ENCODE assay signal across 8 mouse cellular contexts in genomic region chr12:102128081-102128790, GRCm38 (mm10). TPM values are rescaled to one million over a fixed set of nuclear protein-coding genes. Genes with fewer than 3 reads are reported as not detected.
A peak's percentile ranks its signal among the peaks of the same experiment; 100 is the strongest.
DNase-seq lines count a peak whose midpoint lies in the region; ATAC-seq and TF ChIP-seq lines count a peak whose summit lies in the region.

Slc24a4 (plus strand) TSS chr12:102128733.

- DNase-seq in left cerebral cortex, adult 18-20 months (ENCODE audit: low spot score in 2 of 2) = peak in 1 of 2 experiments; percentile 59
- DNase-seq in left cerebral cortex, adult 11 months (ENCODE audit: low spot score) = no peak
- DNase-seq in left cerebral cortex, adult 2 months (ENCODE audit: extremely low spot score in 1 of 2, low spot score in 2 of 2) = peak; percentile 51 to 54
- DNase-seq in lung, postnatal 36 days = peak; percentile 57
- no peak for DNase-seq in spleen, postnatal 14 days (ENCODE audit: low spot score in 2 of 2)

- no peak for TF ChIP-seq CTCF in cortical plate, adult 2 months (IDR thresholded peaks at IDR 0.05; ENCODE audit: extremely low read depth, insufficient read depth, low read length)
- no peak for TF ChIP-seq CTCF in left cerebral cortex, adult 2 months (IDR thresholded peaks at IDR 0.05)

- H3K36me3 ChIP-seq in heart, embryonic 14.5 days (ENCODE audit: control insufficient read depth, insufficient read depth, low read length) = no peaks in the 10 kb centered on the region
- H3K36me3 ChIP-seq in stomach, embryonic 14.5 days (ENCODE audit: control insufficient read depth, insufficient read depth, low read length) = no peaks in the 10 kb centered on the region

- TF ChIP-seq POLR2A in cortical plate, adult 2 months (IDR thresholded peaks at IDR 0.05; ENCODE audit: extremely low read depth, insufficient read depth, low read length) = no peak

- peak within 1 kb of the TSS; percentile 67 for H3K27ac ChIP-seq in cortical plate, adult 2 months (ENCODE audit: insufficient read depth, low read length)
- H3K27ac ChIP-seq in heart, embryonic 14.5 days (replicated peaks in 1 of 2; ENCODE audit: control insufficient read depth in 1 of 2, insufficient read depth in 1 of 2, low read depth in 2 of 2, low read length in 2 of 2) = no peak within 1 kb of the TSS
- H3K27ac ChIP-seq in left cerebral cortex, adult 2 months = peak within 1 kb of the TSS; percentile 87
- no peak within 1 kb of the TSS for H3K27ac ChIP-seq in stomach, embryonic 14.5 days (ENCODE audit: low read length)

- WGBS in heart, embryonic 14.5 days = under 1% methylated on average over 32 of the region's 34 CpGs
- under 1% methylated on average over 34 of the region's 34 CpGs for WGBS in stomach, embryonic 14.5 days

- H3K4me1 ChIP-seq in cortical plate, adult 2 months (ENCODE audit: control insufficient read depth, insufficient read depth, low read length) = peaks cover 1% of the 10 kb centered on the region; the same call in 1 of the 2 replicates
- peaks cover 3 to 4% of the 10 kb centered on the region in 2 experiments; a peak in 2 of 4 replicates for H3K4me1 ChIP-seq in heart, embryonic 14.5 days (ENCODE audit: control insufficient read depth in 2 of 2, insufficient read depth in 2 of 2, low read length in 2 of 2)
- H3K4me1 ChIP-seq in stomach, embryonic 14.5 days (ENCODE audit: control insufficient read depth, insufficient read depth, low read length) = peaks cover 8% of the 10 kb centered on the region; the same call in 1 of the 2 replicates

- peaks cover 24% of the 10 kb centered on the region for H3K27me3 ChIP-seq in heart, embryonic 14.5 days (ENCODE audit: control insufficient read depth, insufficient read depth, low read length)
- H3K27me3 ChIP-seq in stomach, embryonic 14.5 days (ENCODE audit: control insufficient read depth, insufficient read depth, low read length) = peaks cover 31% of the 10 kb centered on the region

- H3K4me3 ChIP-seq in cortical plate, adult 2 months (ENCODE audit: insufficient read depth, low read length) = peak within 1 kb of the TSS; percentile 66
- H3K4me3 ChIP-seq in heart, embryonic 14.5 days (ENCODE audit: control insufficient read depth in 1 of 2, insufficient read depth in 1 of 2, low read depth in 1 of 2, low read length in 2 of 2) = peak within 1 kb of the TSS; percentile 58 to 61
- peak within 1 kb of the TSS; percentile 66 for H3K4me3 ChIP-seq in left cerebral cortex, adult 2 months
- peak within 1 kb of the TSS; percentile 41 for H3K4me3 ChIP-seq in stomach, embryonic 14.5 days (ENCODE audit: low read depth, low read length)

- H3K9me3 ChIP-seq in heart, embryonic 14.5 days (ENCODE audit: control insufficient read depth, low read length) = no peaks in the 10 kb centered on the region
- no peaks in the 10 kb centered on the region for H3K9me3 ChIP-seq in stomach, embryonic 14.5 days (ENCODE audit: control insufficient read depth, low read depth, low read length)

- peak within 1 kb of the TSS; percentile 63 for H3K9ac ChIP-seq in heart, embryonic 14.5 days (ENCODE audit: low read length)
- H3K9ac ChIP-seq in stomach, embryonic 14.5 days (replicated peaks; ENCODE audit: low read depth, low read length) = no peak within 1 kb of the TSS

- peak within 1 kb of the TSS; percentile 99 for H3K4me2 ChIP-seq in heart, embryonic 14.5 days (ENCODE audit: low read length)
- H3K4me2 ChIP-seq in stomach, embryonic 14.5 days (replicated peaks; ENCODE audit: low read depth, low read length) = peak within 1 kb of the TSS; percentile 95

- peak; percentile 58 for ATAC-seq in heart, embryonic 14.5 days (ENCODE audit: insufficient number of reproducible peaks, insufficient read depth, low FRiP score, low read depth)
- peak; percentile 49; the same call in 1 of the 2 replicates for ATAC-seq in stomach, embryonic 14.5 days (ENCODE audit: insufficient number of reproducible peaks, insufficient read depth, low FRiP score, low read depth)

- intact Hi-C loops in left cerebral cortex, adult 2 months (cut with DNase I) = no loop called here

RNA-seq across cellular contexts. Expression of gene Slc24a4, which starts in this region (rescaled TPM):
- 10 to 100 TPM; 45.0 to 49.2 TPM for total RNA-seq in left cerebral cortex, adult 18-20 months (2021)
- polyA plus RNA-seq in cortical plate, adult 2 months (2012; rRNA removed) = 25.7 and 26.4 TPM in 2 replicates
- 2.7 and 3.1 TPM in 2 replicates for polyA plus RNA-seq in heart, embryonic 14.5 days (2014; fragmentation: Nextera tagmentation; extraction: Ambion mirVana)
- 10 to 100 TPM; 46.4 to 47.2 TPM for total RNA-seq in left cerebral cortex, adult 2 months (2021)
- 0.26 and 0.41 TPM in 2 replicates for polyA plus RNA-seq in stomach, embryonic 14.5 days (2014; fragmentation: Nextera tagmentation; extraction: Ambion mirVana)

Comparison
In these comparisons a context has a peak if more than half of its experiments do, and no peak if none do; other contexts are left out.
1. DNase-seq: peak in left cerebral cortex, adult 2 months (2 of 2) and lung, postnatal 36 days (single experiment); none in left cerebral cortex, adult 11 months (single experiment) and spleen, postnatal 14 days (0 of 2).
2. Peak in ATAC-seq, H3K4me3 ChIP-seq and H3K4me2 ChIP-seq in stomach, embryonic 14.5 days; RNA of the gene not detected or under 1 TPM.
3. H3K27ac ChIP-seq: peak in cortical plate, adult 2 months (single experiment) and left cerebral cortex, adult 2 months (single experiment); none in heart, embryonic 14.5 days (0 of 2) and stomach, embryonic 14.5 days (single experiment).
4. Peak in every context shown above with its lines, with median percentiles within 50 percentile points of each other: H3K4me3 ChIP-seq.